Comparison of ENCODE assay signal across 10 mouse cellular contexts in the genomic region with DNA sequence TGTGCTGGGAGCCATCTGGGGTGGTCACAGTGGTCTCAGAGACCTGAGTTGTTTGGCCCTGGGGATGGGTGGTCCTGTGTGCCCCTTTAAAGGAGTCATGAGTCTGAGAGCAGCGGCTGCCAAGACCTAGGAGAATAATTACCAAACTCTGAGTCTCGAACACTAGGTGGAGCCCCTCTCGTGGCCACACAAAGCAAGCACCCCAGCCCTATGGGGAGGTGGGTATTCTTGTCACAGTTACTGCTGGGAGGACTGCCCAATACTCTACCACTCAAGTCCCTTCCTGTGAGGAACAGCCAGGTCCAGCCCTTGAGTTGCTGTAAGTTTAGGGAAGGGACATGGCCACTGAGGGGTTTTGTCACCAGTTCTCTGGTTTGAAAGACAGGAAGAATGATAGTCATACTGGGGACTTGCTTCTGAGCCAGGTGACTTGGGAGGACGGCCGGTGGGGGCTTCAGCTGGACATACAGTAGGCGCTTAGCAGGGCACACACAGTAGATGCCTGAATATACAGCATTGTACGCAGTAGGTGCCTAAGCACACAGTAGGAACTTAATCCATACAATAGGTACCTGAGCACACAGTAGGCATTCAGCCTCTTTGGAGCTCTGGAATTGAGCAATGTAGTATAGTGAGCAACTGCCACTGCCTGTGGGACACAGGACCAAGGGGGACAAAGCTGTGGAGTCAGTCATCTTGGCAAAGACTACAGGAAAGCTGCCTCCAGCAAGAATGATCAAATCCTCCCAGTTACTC. TPM values are rescaled to one million over a fixed set of nuclear protein-coding genes. Genes with fewer than 3 reads are reported as not detected.
DNase-seq lines count a peak whose midpoint lies in the region; ATAC-seq and TF ChIP-seq lines count a peak whose summit lies in the region.
"Had no signal": no experiment of that assay in that cellular context is flagged by ENCODE, and none has a peak within 500 bp of the region (broad histone marks: within the 10 kb centered on the region; RNA-seq: fewer than 3 reads in every experiment).

No protein-coding gene starts in this region.

- H3K9me3 ChIP-seq in CH12.LX (replicated peaks; ENCODE audit: low read length): peaks cover 3% of the 10 kb centered on the region
- no peaks in the 10 kb centered on the region for H3K9me3 ChIP-seq in embryonic facial prominence, embryonic 14.5 days (ENCODE audit: control insufficient read depth, low read length)
- H3K9me3 ChIP-seq in hindbrain, postnatal 0 days (ENCODE audit: low read length): no peaks in the 10 kb centered on the region
- no peaks in the 10 kb centered on the region for H3K9me3 ChIP-seq in limb, embryonic 14.5 days (ENCODE audit: control insufficient read depth, low read length)
- H3K9me3 ChIP-seq: G1E; stomach, embryonic 15.5 days had no signal

- in situ Hi-C loops in CH12.LX (cut with MboI; ENCODE audit: low pct_ligation_motif_present, low pct_unique_long_range_greater_than_20kb, low sequenced_read_pairs): loop anchor here (5.0 kb wide), 1 partner anchor 58 kb away; no protein-coding TSS in a partner anchor

- no peak overlapping the region for H3K4me3 ChIP-seq in CH12.LX (replicated peaks in 1 of 3; ENCODE audit: low read depth in 2 of 3, low read length in 2 of 3, poor library complexity in 1 of 3)
- no peak overlapping the region for H3K4me3 ChIP-seq in embryonic facial prominence, embryonic 14.5 days (ENCODE audit: low read depth, low read length)
- H3K4me3 ChIP-seq in hindbrain, postnatal 0 days (ENCODE audit: low read length): no peak overlapping the region
- no peak overlapping the region for H3K4me3 ChIP-seq in limb, embryonic 14.5 days (replicated peaks; ENCODE audit: low read length)
- H3K4me3 ChIP-seq: stomach, embryonic 15.5 days had no signal

- TF ChIP-seq EP300 in CH12.LX (IDR thresholded peaks at IDR 0.05; ENCODE audit: low read length): no peak

- no peak overlapping the region for H3K27ac ChIP-seq in CH12.LX (ENCODE audit: insufficient read depth, low read depth)
- peak overlapping the region; percentile 39; the same call in 1 of the 2 replicates for H3K27ac ChIP-seq in embryonic facial prominence, embryonic 14.5 days (replicated peaks; ENCODE audit: low read depth, low read length)
- H3K27ac ChIP-seq in hindbrain, postnatal 0 days: peak overlapping the region; percentile 34; the same call in 1 of the 2 replicates
- no peak overlapping the region for H3K27ac ChIP-seq in limb, embryonic 14.5 days (replicated peaks; ENCODE audit: low read depth, low read length)
- H3K27ac ChIP-seq: stomach, embryonic 15.5 days had no signal

- no peaks in the 10 kb centered on the region for H3K79me2 ChIP-seq in CH12.LX (replicated peaks; ENCODE audit: control insufficient read depth, extremely low read depth, insufficient read depth, poor library complexity, severe bottlenecking)

- no peak overlapping the region for H3K9ac ChIP-seq in CH12.LX (ENCODE audit: insufficient read depth, low read depth)
- no peak overlapping the region for H3K9ac ChIP-seq in embryonic facial prominence, embryonic 14.5 days (ENCODE audit: low read depth, low read length)
- no peak overlapping the region for H3K9ac ChIP-seq in hindbrain, postnatal 0 days (replicated peaks; ENCODE audit: low read length)
- H3K9ac ChIP-seq in limb, embryonic 14.5 days (ENCODE audit: low read depth, low read length, severe bottlenecking): no peak overlapping the region
- H3K9ac ChIP-seq: stomach, embryonic 15.5 days had no signal

- peak; percentile 66; the same call in 1 of the 2 replicates for ATAC-seq in embryonic facial prominence, embryonic 14.5 days (ENCODE audit: low read depth)
- peak; percentile 68 for ATAC-seq in hindbrain, postnatal 0 days
- ATAC-seq in limb, embryonic 14.5 days (ENCODE audit: low FRiP score, low read depth): no peak

- dilution Hi-C loops in CH12.LX (cut with MboI; ENCODE audit: extremely low pct_ligation_motif_present, extremely low pct_unique_long_range_greater_than_20kb, low sequenced_read_pairs): no loop called here

- peak in 1 of 2 experiments; percentile 79; a peak in 2 of 4 replicates for TF ChIP-seq CTCF in CH12.LX (conservative IDR thresholded peaks at IDR 0.05 in 1 of 2, IDR thresholded peaks at IDR 0.05 in 1 of 2; ENCODE audit: low read depth in 2 of 2, low read length in 2 of 2)
- peak; percentile 74 for TF ChIP-seq CTCF in hindbrain, postnatal 0 days (IDR thresholded peaks at IDR 0.05; ENCODE audit: low read depth)

- no peaks in the 10 kb centered on the region for H3K36me3 ChIP-seq in CH12.LX (replicated peaks in 1 of 2; ENCODE audit: control insufficient read depth in 1 of 2, insufficient read depth in 1 of 2, low read length in 1 of 2)
- H3K36me3 ChIP-seq in embryonic facial prominence, embryonic 14.5 days (ENCODE audit: control insufficient read depth, insufficient read depth, low read length): no peaks in the 10 kb centered on the region
- H3K36me3 ChIP-seq in hindbrain, postnatal 0 days (ENCODE audit: insufficient read depth, low read length): no peaks in the 10 kb centered on the region
- no peaks in the 10 kb centered on the region for H3K36me3 ChIP-seq in limb, embryonic 14.5 days (ENCODE audit: control insufficient read depth, insufficient read depth, low read length)
- H3K36me3 ChIP-seq: G1E; stomach, embryonic 15.5 days had no signal

- peaks cover 34% of the 10 kb centered on the region for H3K27me3 ChIP-seq in CH12.LX (replicated peaks)
- no peaks in the 10 kb centered on the region for H3K27me3 ChIP-seq in embryonic facial prominence, embryonic 14.5 days (replicated peaks; ENCODE audit: control insufficient read depth, insufficient read depth, low read length)
- 0 out of 2 replicates have a peak, but pooled peaks cover 3% of the 10 kb centered on the region for H3K27me3 ChIP-seq in hindbrain, postnatal 0 days (ENCODE audit: insufficient read depth, low read length)
- no peaks in the 10 kb centered on the region for H3K27me3 ChIP-seq in limb, embryonic 14.5 days (ENCODE audit: control insufficient read depth, insufficient read depth, low read length)
- H3K27me3 ChIP-seq: stomach, embryonic 15.5 days had no signal

- no peak overlapping the region for H3K4me2 ChIP-seq in CH12.LX (ENCODE audit: insufficient read depth, low read depth, poor library complexity, severe bottlenecking)
- H3K4me2 ChIP-seq in embryonic facial prominence, embryonic 14.5 days (ENCODE audit: low read depth, low read length): no peak overlapping the region
- no peak overlapping the region for H3K4me2 ChIP-seq in hindbrain, postnatal 0 days (ENCODE audit: low read depth, low read length)
- no peak overlapping the region for H3K4me2 ChIP-seq in limb, embryonic 14.5 days (replicated peaks; ENCODE audit: low read depth, low read length, severe bottlenecking)
- H3K4me2 ChIP-seq: stomach, embryonic 15.5 days had no signal

- peaks cover 0 to 33% of the 10 kb centered on the region in 2 experiments; a peak in 2 of 4 replicates for H3K4me1 ChIP-seq in CH12.LX (ENCODE audit: control insufficient read depth in 1 of 2, insufficient read depth in 2 of 2)
- H3K4me1 ChIP-seq in embryonic facial prominence, embryonic 14.5 days (ENCODE audit: control insufficient read depth, insufficient read depth, low read length): peaks cover 8% of the 10 kb centered on the region
- peaks cover 4% of the 10 kb centered on the region; the same call in 1 of the 2 replicates for H3K4me1 ChIP-seq in hindbrain, postnatal 0 days (ENCODE audit: insufficient read depth, low read length)
- H3K4me1 ChIP-seq in limb, embryonic 14.5 days (ENCODE audit: control insufficient read depth, insufficient read depth, low read length): peaks cover 12% of the 10 kb centered on the region

- TF ChIP-seq POLR2A in CH12.LX (IDR thresholded peaks at IDR 0.05; ENCODE audit: low read depth, low read length): no peak
- TF ChIP-seq POLR2A in limb, embryonic 14.5 days (IDR thresholded peaks at IDR 0.05; ENCODE audit: borderline replicate concordance, extremely low read depth, insufficient read depth, insufficient read length): no peak

- 48% methylated on average over 7 of the region's 7 CpGs for WGBS in embryonic facial prominence, embryonic 14.5 days
- 44% methylated on average over 7 of the region's 7 CpGs for WGBS in hindbrain, postnatal 0 days
- 45% methylated on average over 7 of the region's 7 CpGs for WGBS in limb, embryonic 14.5 days

- TF ChIP-seq RAD21 in CH12.LX (IDR thresholded peaks at IDR 0.05; ENCODE audit: low read depth, low read length): peak; percentile 62

- DNase-seq in cerebellum, postnatal 10 days: peak; percentile 73 to 75
- DNase-seq in cerebellum, adult 11 months: no peak
- peak; percentile 34 for DNase-seq in CH12.LX (ENCODE audit: extremely low read depth)
- peak; percentile 73 for DNase-seq in embryonic facial prominence, embryonic 14.5 days (ENCODE audit: low spot score)
- peak; percentile 74 for DNase-seq in hindbrain, postnatal 0 days (ENCODE audit: low spot score)
- DNase-seq in limb, embryonic 14.5 days (ENCODE audit: low spot score): peak; percentile 67
- DNase-seq in retina, postnatal 1 day: peak; percentile 72
- DNase-seq in ovary, postnatal 10 days (ENCODE audit: low spot score): no peak

RNA-seq across cellular contexts. Expression of a gene that starts 25.9 kb away (rescaled TPM):
- total RNA-seq in CH12.LX (2012; rRNA removed) (14.8 and 15.2 TPM in 2 replicates), CH12.LX (2014; rRNA removed) (10.8 and 11.2 TPM in 2 replicates)
- 8.4 and 12.7 TPM in 2 replicates for polyA plus RNA-seq in CH12.LX (2012; ENCODE audit: insufficient read length, low read depth)
- 47.6 and 47.7 TPM in 2 replicates for polyA plus RNA-seq in embryonic facial prominence, embryonic 14.5 days (2014; fragmentation: Nextera tagmentation; extraction: Ambion mirVana)
- total RNA-seq in hindbrain, postnatal 0 days (2014; rRNA removed): 36.9 and 39.3 TPM in 2 replicates
- 22.0 and 23.6 TPM in 2 replicates for polyA plus RNA-seq in hindbrain, postnatal 0 days (2015; fragmentation: Nextera tagmentation; extraction: Ambion mirVana)
- 49.9 and 68.5 TPM in 2 replicates for polyA plus RNA-seq in limb, embryonic 14.5 days (2012; rRNA removed)
- 44.9 and 49.3 TPM in 2 replicates for polyA plus RNA-seq in limb, embryonic 14.5 days (2014; fragmentation: Nextera tagmentation; extraction: Ambion mirVana)

RNA-seq across cellular contexts. Expression of a gene that starts 26.1 kb away (rescaled TPM):
- total RNA-seq in CH12.LX (2012; rRNA removed): 89.4 and 110 TPM in 2 replicates
- 186 and 202 TPM in 2 replicates for total RNA-seq in CH12.LX (2014; rRNA removed)
- polyA plus RNA-seq in CH12.LX (2012; ENCODE audit: insufficient read length, low read depth): 160 and 175 TPM in 2 replicates
- 127 and 153 TPM in 2 replicates for polyA plus RNA-seq in embryonic facial prominence, embryonic 14.5 days (2014; fragmentation: Nextera tagmentation; extraction: Ambion mirVana)
- total RNA-seq in hindbrain, postnatal 0 days (2014; rRNA removed): 19.2 and 30.0 TPM in 2 replicates
- polyA plus RNA-seq in hindbrain, postnatal 0 days (2015; fragmentation: Nextera tagmentation; extraction: Ambion mirVana): 39.0 and 49.1 TPM in 2 replicates
- 84.3 and 103 TPM in 2 replicates for polyA plus RNA-seq in limb, embryonic 14.5 days (2012; rRNA removed)
- polyA plus RNA-seq in limb, embryonic 14.5 days (2014; fragmentation: Nextera tagmentation; extraction: Ambion mirVana): 147 and 154 TPM in 2 replicates

RNA-seq across cellular contexts. Expression of a gene that starts 31.7 kb away (rescaled TPM):
- total RNA-seq in CH12.LX (2012; rRNA removed) (85.4 and 111 TPM in 2 replicates), CH12.LX (2014; rRNA removed) (263 and 284 TPM in 2 replicates)
- 117 and 148 TPM in 2 replicates for polyA plus RNA-seq in CH12.LX (2012; ENCODE audit: insufficient read length, low read depth)
- 188 and 196 TPM in 2 replicates for polyA plus RNA-seq in embryonic facial prominence, embryonic 14.5 days (2014; fragmentation: Nextera tagmentation; extraction: Ambion mirVana)
- 66.0 and 67.4 TPM in 2 replicates for total RNA-seq in hindbrain, postnatal 0 days (2014; rRNA removed)
- polyA plus RNA-seq in hindbrain, postnatal 0 days (2015; fragmentation: Nextera tagmentation; extraction: Ambion mirVana): 128 and 132 TPM in 2 replicates
- polyA plus RNA-seq in limb, embryonic 14.5 days (2012; rRNA removed): 110 and 148 TPM in 2 replicates
- polyA plus RNA-seq in limb, embryonic 14.5 days (2014; fragmentation: Nextera tagmentation; extraction: Ambion mirVana): 190 and 199 TPM in 2 replicates

RNA-seq across cellular contexts. Expression of a gene that starts 37.4 kb away (rescaled TPM):
- total RNA-seq in CH12.LX (2012; rRNA removed) (0.76 and 1.2 TPM in 2 replicates), CH12.LX (2014; rRNA removed) (0.12 and 0.19 TPM in 2 replicates)
- polyA plus RNA-seq in CH12.LX (2012; ENCODE audit: insufficient read length, low read depth): 0.23 and 0.35 TPM in 2 replicates
- 23.1 and 26.0 TPM in 2 replicates for polyA plus RNA-seq in embryonic facial prominence, embryonic 14.5 days (2014; fragmentation: Nextera tagmentation; extraction: Ambion mirVana)
- 147 and 148 TPM in 2 replicates for total RNA-seq in hindbrain, postnatal 0 days (2014; rRNA removed)
- polyA plus RNA-seq in hindbrain, postnatal 0 days (2015; fragmentation: Nextera tagmentation; extraction: Ambion mirVana): 43.5 and 52.1 TPM in 2 replicates
- polyA plus RNA-seq in limb, embryonic 14.5 days (2012; rRNA removed): 143 and 179 TPM in 2 replicates
- 27.5 and 32.9 TPM in 2 replicates for polyA plus RNA-seq in limb, embryonic 14.5 days (2014; fragmentation: Nextera tagmentation; extraction: Ambion mirVana)

RNA-seq across cellular contexts. Expression of a gene that starts 54.4 kb away (rescaled TPM):
- total RNA-seq in CH12.LX (2012; rRNA removed): 0.08 and 0.21 TPM in 2 replicates
- total RNA-seq in CH12.LX (2014; rRNA removed): 0.16 and 0.22 TPM in 2 replicates
- 0.26 TPM in 1 of 2 replicates, not detected in the other for polyA plus RNA-seq in CH12.LX (2012; ENCODE audit: insufficient read length, low read depth)
- polyA plus RNA-seq in embryonic facial prominence, embryonic 14.5 days (2014; fragmentation: Nextera tagmentation; extraction: Ambion mirVana): 0.54 and 0.60 TPM in 2 replicates
- total RNA-seq in hindbrain, postnatal 0 days (2014; rRNA removed): 0.89 and 2.1 TPM in 2 replicates
- 0.21 and 0.66 TPM in 2 replicates for polyA plus RNA-seq in hindbrain, postnatal 0 days (2015; fragmentation: Nextera tagmentation; extraction: Ambion mirVana)
- 0.78 and 0.80 TPM in 2 replicates for polyA plus RNA-seq in limb, embryonic 14.5 days (2012; rRNA removed)
- polyA plus RNA-seq in limb, embryonic 14.5 days (2014; fragmentation: Nextera tagmentation; extraction: Ambion mirVana): 0.73 and 0.89 TPM in 2 replicates
- polyA plus RNA-seq: G1E had no signal

Comparison
In these comparisons a context has a peak if more than half of its experiments do, and no peak if none do; other contexts are left out.
1. DNase-seq: peak in cerebellum, postnatal 10 days (2 of 2), CH12.LX (single experiment), embryonic facial prominence, embryonic 14.5 days (single experiment), hindbrain, postnatal 0 days (single experiment), limb, embryonic 14.5 days (single experiment) and retina, postnatal 1 day (single experiment); none in cerebellum, adult 11 months (single experiment) and ovary, postnatal 10 days (single experiment).
2. H3K27ac ChIP-seq: peak in embryonic facial prominence, embryonic 14.5 days (single experiment) and hindbrain, postnatal 0 days (single experiment); none in CH12.LX (single experiment) and limb, embryonic 14.5 days (single experiment).